Mouse (Mus musculus) adrenal gland, adult 18-20 months (tissue): ENCODE data around the gene Sco2. TPM values are rescaled to one million over a fixed set of nuclear protein-coding genes. Genes with fewer than 3 reads are reported as not detected.

ENCODE experiments used
- DNase-seq, 2 experiments: peaks; one replicate each; pipeline ENCODE4 v3.0.0; 2021 to 2022; ENCODE audit warnings: low spot score in 2 of 2
- total RNA-seq, 2 experiments: library from RNA; stranded (reverse); gene quantifications; 1 replicate in 1 of 2; 2 replicates in 1 of 2; pipeline ENCODE4 v1.2.3; 2021

Gene Sco2
- total RNA-seq, 2 experiments from 2014 or later, result 31.9 to 33.3 TPM

- DNase-seq, result no peak
These were observed 39.4 kb downstream of the Sco2 start, which contains the start of gene Miox for GRCm38 (mm10) chr15:89334271-89334670. TSS of gene Miox (plus strand) at chr15:89334398.

GRCm38 (mm10) chr15:89326441-89326840 is 47.2 kb downstream of the Sco2 start:
- no peak for DNase-seq

- DNase-seq, result no peak
These were observed 50.0 kb downstream of the Sco2 start for GRCm38 (mm10) chr15:89323656-89324055.

- DNase-seq, result no peak
These were observed 50.8 kb downstream of the Sco2 start, which contains the start of gene Adm2 for GRCm38 (mm10) chr15:89322670-89323522. TSS of gene Adm2 (plus strand) at chr15:89322720.

Other genes with a start within 250 kb of the Sco2 start
- gene Hdac10, start 245.1 kb downstream of the Sco2 start, total RNA-seq, result 10 to 100 TPM; 11.4 to 12.4 TPM
- gene Mapk12, start 233.1 kb downstream of the Sco2 start, total RNA-seq, result 1 to 10 TPM; 8.4 to 9.6 TPM
- gene Mapk11, start 224.2 kb downstream of the Sco2 start, total RNA-seq, result 1 to 10 TPM; 3.7 to 3.8 TPM
- 100 to 1,000 TPM in 1 of 2 experiments, 10 to 100 TPM in 1; 84.0 to 113 TPM for gene Plxnb2, start 193.1 kb downstream of the Sco2 start, total RNA-seq
- 1 to 10 TPM; 5.2 to 5.4 TPM for gene Dennd6b, start 177.3 kb downstream of the Sco2 start, total RNA-seq
- 10 to 100 TPM; 46.6 to 48.3 TPM for gene Ppp6r2, start 162.3 kb downstream of the Sco2 start, total RNA-seq
- gene Sbf1, start 58.5 kb downstream of the Sco2 start, total RNA-seq, result 10 to 100 TPM; 71.9 to 89.4 TPM
- gene Adm2, start 51.1 kb downstream of the Sco2 start, total RNA-seq, result not detected
- gene Miox, start 39.4 kb downstream of the Sco2 start, total RNA-seq, result 1 to 10 TPM in 1 of 2 experiments, not detected in 1; 4.2 TPM
- 10 to 100 TPM; 34.4 to 40.0 TPM for gene Lmf2, start 18.2 kb downstream of the Sco2 start, total RNA-seq
- gene Ncaph2, start 18.1 kb downstream of the Sco2 start, total RNA-seq, result 10 to 100 TPM; 67.7 to 69.6 TPM
- gene Tymp, start 3.2 kb upstream of the Sco2 start, total RNA-seq, result under 1 TPM; 0.33 to 0.38 TPM
- gene Odf3b, start 5.4 kb upstream of the Sco2 start, total RNA-seq, result under 1 TPM; 0.58 to 0.73 TPM
- not detected for gene Klhdc7b, start 11.1 kb upstream of the Sco2 start, total RNA-seq
- gene Syce3, start 36.7 kb upstream of the Sco2 start, total RNA-seq, result not detected
- 100 to 1,000 TPM; 115 to 251 TPM for gene Cpt1b, start 52.0 kb upstream of the Sco2 start, total RNA-seq
- gene C730034F03Rik, start 55.7 kb upstream of the Sco2 start, total RNA-seq, result 1 to 10 TPM; 1.0 to 1.6 TPM
- 1 to 10 TPM; 1.5 to 2.7 TPM for gene Gm44502, start 55.9 kb upstream of the Sco2 start, total RNA-seq
- 10 to 100 TPM; 60.5 to 88.0 TPM for gene Chkb, start 56.1 kb upstream of the Sco2 start, total RNA-seq
- 10 to 100 TPM in 1 of 2 experiments, 1 to 10 TPM in 1; 8.1 to 10.9 TPM for gene Mapk8ip2, start 80.1 kb upstream of the Sco2 start, total RNA-seq
- 10 to 100 TPM; 18.2 to 26.5 TPM for gene Arsa, start 103.6 kb upstream of the Sco2 start, total RNA-seq
- gene Shank3, start 125.8 kb upstream of the Sco2 start, total RNA-seq, result 10 to 100 TPM; 28.8 to 32.5 TPM
- not detected for gene Acr, start 194.5 kb upstream of the Sco2 start, total RNA-seq
- gene Rabl2, start 218.1 kb upstream of the Sco2 start, total RNA-seq, result 1 to 10 TPM; 9.2 to 9.9 TPM